Comparison of ENCODE assay signal across 28 mouse cellular contexts in the genomic region with DNA sequence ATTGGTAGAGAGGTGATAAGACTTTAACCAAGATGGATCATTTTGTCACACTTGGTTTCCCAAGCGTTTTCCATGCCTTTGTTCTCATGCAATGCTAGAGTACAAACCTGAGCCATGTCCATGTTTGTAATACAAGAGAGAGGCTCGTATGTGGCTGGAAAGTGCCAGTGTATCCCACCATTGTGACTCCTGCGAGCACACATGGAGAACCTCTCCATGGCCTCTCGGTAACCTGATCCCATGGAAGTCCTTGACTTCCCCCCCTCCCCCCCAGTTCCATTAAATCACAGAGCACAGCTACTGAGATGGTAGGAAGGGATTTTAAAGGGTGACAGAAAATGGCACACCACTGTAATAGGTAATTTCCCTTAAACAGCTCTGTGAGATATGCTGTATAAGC.
DNase-seq lines count a peak whose midpoint lies in the region; ATAC-seq lines count a peak whose summit lies in the region.
"Had no signal": no experiment of that assay in that cellular context is flagged by ENCODE, and none has a peak within 500 bp of the region (broad histone marks: within the 10 kb centered on the region; RNA-seq: fewer than 3 reads in every experiment).

No protein-coding gene starts in this region.

- H3K4me3 ChIP-seq in embryonic facial prominence, embryonic 11.5 days (ENCODE audit: low read depth, low read length): no peak overlapping the region
- H3K4me3 ChIP-seq in embryonic facial prominence, embryonic 10.5 days: no peak overlapping the region
- H3K4me3 ChIP-seq in kidney, embryonic 16.5 days (ENCODE audit: low read length): no peak overlapping the region
- H3K4me3 ChIP-seq in neural tube, embryonic 15.5 days (replicated peaks): no peak overlapping the region
- no peak overlapping the region for H3K4me3 ChIP-seq in intestine, embryonic 15.5 days (replicated peaks)
- H3K4me3 ChIP-seq: embryonic facial prominence, embryonic 13.5 days; forebrain, embryonic 10.5 days; forebrain, embryonic 15.5 days; gastrocnemius, adult 2 months; heart, embryonic 13.5 days; layer of hippocampus, adult 2 months; midbrain, embryonic 10.5 days; midbrain, embryonic 15.5 days had no signal

- peak; percentile 21 for DNase-seq in embryonic facial prominence, embryonic 11.5 days (ENCODE audit: low spot score)
- DNase-seq in embryonic facial prominence, embryonic 10.5 days (ENCODE audit: low spot score): no peak
- DNase-seq in kidney, postnatal 4 days: no peak
- peak; percentile 59 for DNase-seq in forelimb bud, embryonic 11.5 days (ENCODE audit: low read depth, low spot score)
- DNase-seq: adrenal gland, postnatal 25 days; cerebellum, adult 11-12 months; cerebellum, adult 9-11 months; gastrocnemius, adult 2 months; heart, postnatal 10 days; kidney, adult 11 months; liver; lung, adult 2 months; right cerebral cortex, postnatal 4 days; thymus, adult 18-20 months; thymus, postnatal 36 days had no signal

- ATAC-seq in embryonic facial prominence, embryonic 11.5 days (replicated peaks; ENCODE audit: insufficient number of reproducible peaks, low FRiP score, low TSS enrichment, low read depth): no peak
- peak; percentile 72; the same call in 1 of the 2 replicates for ATAC-seq in kidney, embryonic 16.5 days (ENCODE audit: low FRiP score, low TSS enrichment)
- ATAC-seq in neural tube, embryonic 15.5 days (ENCODE audit: low FRiP score): peak; percentile 45
- ATAC-seq in intestine, embryonic 15.5 days: no peak
- ATAC-seq: forebrain, embryonic 15.5 days; midbrain, embryonic 15.5 days had no signal

- no peak overlapping the region for H3K9ac ChIP-seq in embryonic facial prominence, embryonic 11.5 days (replicated peaks; ENCODE audit: low read length)
- H3K9ac ChIP-seq in kidney, embryonic 16.5 days (replicated peaks; ENCODE audit: low read length): no peak overlapping the region
- H3K9ac ChIP-seq in neural tube, embryonic 15.5 days (replicated peaks): no peak overlapping the region
- H3K9ac ChIP-seq in intestine, embryonic 15.5 days: no peak overlapping the region
- H3K9ac ChIP-seq: embryonic facial prominence, embryonic 13.5 days; forebrain, embryonic 15.5 days; heart, embryonic 13.5 days; hindbrain, embryonic 14.5 days; liver, embryonic 14.5 days; midbrain, embryonic 15.5 days had no signal

- H3K9me3 ChIP-seq in embryonic facial prominence, embryonic 11.5 days (replicated peaks; ENCODE audit: control insufficient read depth, low read length): no peaks in the 10 kb centered on the region
- no peaks in the 10 kb centered on the region for H3K9me3 ChIP-seq in embryonic facial prominence, embryonic 10.5 days
- no peaks in the 10 kb centered on the region; the same call in 1 of the 2 replicates for H3K9me3 ChIP-seq in kidney, embryonic 16.5 days (ENCODE audit: low read length)
- no peaks in the 10 kb centered on the region for H3K9me3 ChIP-seq in neural tube, embryonic 15.5 days (replicated peaks)
- H3K9me3 ChIP-seq in intestine, embryonic 15.5 days: no peaks in the 10 kb centered on the region
- H3K9me3 ChIP-seq: embryonic facial prominence, embryonic 13.5 days; forebrain, embryonic 10.5 days; forebrain, embryonic 15.5 days; midbrain, embryonic 10.5 days; midbrain, embryonic 15.5 days had no signal

- no peak overlapping the region for H3K27ac ChIP-seq in embryonic facial prominence, embryonic 11.5 days (replicated peaks; ENCODE audit: low read depth, low read length)
- no peak overlapping the region for H3K27ac ChIP-seq in embryonic facial prominence, embryonic 10.5 days (replicated peaks)
- H3K27ac ChIP-seq in kidney, embryonic 16.5 days (ENCODE audit: low read length): peak overlapping the region; percentile 26
- H3K27ac ChIP-seq in neural tube, embryonic 15.5 days (replicated peaks): 0 out of 2 replicates have a peak overlapping the region, but pooled peaks have one; percentile 5
- H3K27ac ChIP-seq in intestine, embryonic 15.5 days: no peak overlapping the region
- H3K27ac ChIP-seq: embryonic facial prominence, embryonic 13.5 days; forebrain, embryonic 10.5 days; forebrain, embryonic 15.5 days; heart, embryonic 13.5 days; hindbrain, embryonic 14.5 days; layer of hippocampus, adult 2 months; liver, embryonic 14.5 days; midbrain, embryonic 10.5 days; midbrain, embryonic 15.5 days; stomach, postnatal 0 days had no signal

- 35% methylated on average over 4 of the region's 4 CpGs for WGBS in embryonic facial prominence, embryonic 11.5 days
- 45% methylated on average over 4 of the region's 4 CpGs for WGBS in embryonic facial prominence, embryonic 10.5 days
- 25% methylated on average over 4 of the region's 4 CpGs for WGBS in kidney, embryonic 16.5 days
- 60% methylated on average over 4 of the region's 4 CpGs for WGBS in neural tube, embryonic 15.5 days
- WGBS in intestine, embryonic 15.5 days: 54% methylated on average over 4 of the region's 4 CpGs

- no peak overlapping the region for H3K4me2 ChIP-seq in embryonic facial prominence, embryonic 11.5 days (ENCODE audit: low read depth, low read length)
- no peak overlapping the region for H3K4me2 ChIP-seq in kidney, embryonic 16.5 days (replicated peaks; ENCODE audit: low read depth, low read length)
- no peak overlapping the region for H3K4me2 ChIP-seq in neural tube, embryonic 15.5 days
- H3K4me2 ChIP-seq in intestine, embryonic 15.5 days (replicated peaks): no peak overlapping the region
- H3K4me2 ChIP-seq: embryonic facial prominence, embryonic 13.5 days; forebrain, embryonic 15.5 days; heart, embryonic 13.5 days; hindbrain, embryonic 14.5 days; midbrain, embryonic 15.5 days had no signal

- H3K4me1 ChIP-seq in embryonic facial prominence, embryonic 11.5 days (ENCODE audit: control insufficient read depth, insufficient read depth, low read length): no peaks in the 10 kb centered on the region
- H3K4me1 ChIP-seq in embryonic facial prominence, embryonic 10.5 days: peaks cover 13% of the 10 kb centered on the region
- H3K4me1 ChIP-seq in kidney, embryonic 16.5 days (ENCODE audit: insufficient read depth, low read length): peaks cover 7% of the 10 kb centered on the region
- H3K4me1 ChIP-seq in neural tube, embryonic 15.5 days: 0 out of 2 replicates have a peak, but pooled peaks cover 5% of the 10 kb centered on the region
- H3K4me1 ChIP-seq in intestine, embryonic 15.5 days (replicated peaks): no peaks in the 10 kb centered on the region
- H3K4me1 ChIP-seq: forebrain, embryonic 15.5 days; midbrain, embryonic 10.5 days; midbrain, embryonic 15.5 days had no signal

- H3K36me3 ChIP-seq in embryonic facial prominence, embryonic 11.5 days (replicated peaks; ENCODE audit: control insufficient read depth, insufficient read depth, low read depth, low read length): peaks cover 5% of the 10 kb centered on the region
- H3K36me3 ChIP-seq in embryonic facial prominence, embryonic 10.5 days (replicated peaks): peaks cover 71% of the 10 kb centered on the region
- peaks cover 40% of the 10 kb centered on the region for H3K36me3 ChIP-seq in kidney, embryonic 16.5 days (ENCODE audit: insufficient read depth, low read length)
- peaks cover 36% of the 10 kb centered on the region for H3K36me3 ChIP-seq in neural tube, embryonic 15.5 days
- H3K36me3 ChIP-seq in intestine, embryonic 15.5 days: peaks cover 18% of the 10 kb centered on the region

- no peaks in the 10 kb centered on the region for H3K27me3 ChIP-seq in embryonic facial prominence, embryonic 11.5 days (ENCODE audit: control insufficient read depth, insufficient read depth, low read length)
- H3K27me3 ChIP-seq in embryonic facial prominence, embryonic 10.5 days (replicated peaks; ENCODE audit: low read depth, poor library complexity, severe bottlenecking): no peaks in the 10 kb centered on the region
- no peaks in the 10 kb centered on the region for H3K27me3 ChIP-seq in kidney, embryonic 16.5 days (ENCODE audit: insufficient read depth, low read length)
- H3K27me3 ChIP-seq in neural tube, embryonic 15.5 days (replicated peaks): no peaks in the 10 kb centered on the region
- H3K27me3 ChIP-seq in intestine, embryonic 15.5 days (replicated peaks): no peaks in the 10 kb centered on the region
- H3K27me3 ChIP-seq: embryonic facial prominence, embryonic 13.5 days; forebrain, embryonic 15.5 days; heart, embryonic 13.5 days; midbrain, embryonic 15.5 days had no signal

Comparison
In these comparisons a context has a peak if more than half of its experiments do, and no peak if none do; other contexts are left out.
1. DNase-seq: peak in embryonic facial prominence, embryonic 11.5 days (single experiment) and forelimb bud, embryonic 11.5 days (single experiment); none in embryonic facial prominence, embryonic 10.5 days (single experiment) and kidney, postnatal 4 days (0 of 2).
2. ATAC-seq: peak in kidney, embryonic 16.5 days (single experiment) and neural tube, embryonic 15.5 days (single experiment); none in embryonic facial prominence, embryonic 11.5 days (single experiment) and intestine, embryonic 15.5 days (single experiment).
3. H3K27ac ChIP-seq: peak in kidney, embryonic 16.5 days (single experiment) and neural tube, embryonic 15.5 days (single experiment); none in embryonic facial prominence, embryonic 11.5 days (single experiment), embryonic facial prominence, embryonic 10.5 days (single experiment) and intestine, embryonic 15.5 days (single experiment).